Mouse (Mus musculus): Measurements from ENCODE around the gene Pradc1. TPM values are rescaled to one million over a fixed set of nuclear protein-coding genes. Genes with fewer than 3 reads are reported as not detected.

Pradc1 gene
- polyA plus RNA-seq (2015; fragmentation: Nextera tagmentation; extraction: Ambion mirVana), result 47.4 and 48.2 TPM in 2 replicates

DNA sequence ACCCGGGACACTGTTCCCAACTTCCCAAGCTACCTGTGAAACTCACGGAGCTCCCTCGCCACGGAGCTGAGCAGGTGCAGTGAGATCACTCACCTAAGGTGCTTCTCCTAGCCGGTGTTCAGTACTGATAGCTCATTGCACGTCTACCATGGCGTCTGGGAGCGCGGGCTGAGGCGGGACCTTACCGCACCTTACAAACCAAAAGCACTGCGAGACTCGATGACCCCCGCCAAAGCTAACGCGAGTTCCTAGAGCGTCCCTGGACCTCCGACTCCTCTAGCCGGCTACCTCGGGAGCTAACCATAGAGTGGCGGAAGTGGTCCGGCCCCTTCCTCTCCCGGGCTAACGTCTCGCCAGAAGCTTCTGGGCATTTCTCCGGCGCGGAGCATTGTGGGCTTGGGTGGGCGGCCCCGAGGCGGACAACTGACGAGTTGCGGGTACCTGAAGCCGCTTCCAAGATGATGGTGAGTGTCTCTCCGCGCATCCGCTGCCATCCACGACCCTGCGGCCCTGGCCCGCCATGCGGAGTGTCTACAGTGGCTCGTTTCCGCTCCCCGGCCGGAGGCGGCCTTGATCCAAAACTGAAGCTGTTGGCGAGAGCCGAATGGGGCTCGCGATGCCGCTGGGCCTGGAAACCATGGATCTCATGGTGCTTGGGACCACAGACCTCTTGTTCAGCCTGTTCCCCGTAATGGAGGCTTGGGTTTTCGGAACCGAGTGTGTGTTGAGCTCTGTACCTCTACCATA, at the start of gene Pradc1:
Gene Pradc1 (minus strand): TSS at position 307 of the 747 bp plus-strand sequence.
- Histone ChIP-seq H3K9ac (ENCODE audit: low read length) (peak within 1 kb of the TSS; percentile 97), H3K9me3 (ENCODE audit: control insufficient read depth, low read length) (no peaks in the 10 kb centered on the region), H3K4me3 (ENCODE audit: low read length) (peak within 1 kb of the TSS; percentile 93), H3K27ac (ENCODE audit: low read length) (peak within 1 kb of the TSS; percentile 97), H3K4me1 (replicated peaks; ENCODE audit: control insufficient read depth, insufficient read depth, low read length) (peaks cover 26% of the 10 kb centered on the region), H3K36me3 (ENCODE audit: control insufficient read depth, insufficient read depth, low read length) (no peaks in the 10 kb centered on the region), H3K27me3 (ENCODE audit: control insufficient read depth, insufficient read depth, low read depth, low read length) (no peaks in the 10 kb centered on the region), H3K4me2 (ENCODE audit: low read depth, low read length) (peak within 1 kb of the TSS; percentile 95)
- under 1% methylated on average over 54 of the region's 54 CpGs for WGBS
- ATAC-seq (ENCODE audit: low read depth), result peak; percentile 93

DNA sequence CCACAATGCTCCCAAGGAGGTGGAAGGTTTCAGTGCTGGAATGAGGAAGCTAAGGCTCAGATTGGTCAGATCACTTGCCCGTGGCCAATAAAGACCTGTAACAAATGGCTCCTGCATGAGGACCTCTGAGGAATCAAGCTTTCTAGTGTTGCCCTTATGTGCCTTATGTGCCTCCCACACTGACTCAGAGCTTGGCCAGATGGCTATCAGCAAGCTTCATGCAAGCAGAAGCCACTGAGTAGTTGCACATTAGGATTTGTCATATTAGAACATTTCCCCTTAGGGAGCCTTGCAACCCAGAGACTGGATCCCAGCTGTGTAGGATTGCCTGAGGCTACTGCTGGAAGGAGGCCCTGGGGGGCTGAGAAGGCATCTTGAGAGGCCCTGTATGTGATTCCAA, 48.6 kb upstream of the Pradc1 start:
- H3K27me3 ChIP-seq (ENCODE audit: control insufficient read depth, insufficient read depth, low read depth, low read length), result peaks cover 20% of the 10 kb centered on the region
- no peak for ATAC-seq (ENCODE audit: low read depth)
- H3K9ac ChIP-seq (ENCODE audit: low read length), result no peak overlapping the region
- WGBS, result 68% methylated on average over 1 of the region's 1 CpGs
- H3K4me2 ChIP-seq (ENCODE audit: low read depth, low read length), result no peak overlapping the region
- H3K4me1 ChIP-seq (replicated peaks; ENCODE audit: control insufficient read depth, insufficient read depth, low read length), result peaks cover 3% of the 10 kb centered on the region; the same call in 1 of the 2 replicates
- H3K27ac ChIP-seq (ENCODE audit: low read length), result no peak overlapping the region
- H3K36me3 ChIP-seq (ENCODE audit: control insufficient read depth, insufficient read depth, low read length), result no peaks in the 10 kb centered on the region
- no peaks in the 10 kb centered on the region for H3K9me3 ChIP-seq (ENCODE audit: control insufficient read depth, low read length)
- no peak overlapping the region for H3K4me3 ChIP-seq (ENCODE audit: low read length)

DNA sequence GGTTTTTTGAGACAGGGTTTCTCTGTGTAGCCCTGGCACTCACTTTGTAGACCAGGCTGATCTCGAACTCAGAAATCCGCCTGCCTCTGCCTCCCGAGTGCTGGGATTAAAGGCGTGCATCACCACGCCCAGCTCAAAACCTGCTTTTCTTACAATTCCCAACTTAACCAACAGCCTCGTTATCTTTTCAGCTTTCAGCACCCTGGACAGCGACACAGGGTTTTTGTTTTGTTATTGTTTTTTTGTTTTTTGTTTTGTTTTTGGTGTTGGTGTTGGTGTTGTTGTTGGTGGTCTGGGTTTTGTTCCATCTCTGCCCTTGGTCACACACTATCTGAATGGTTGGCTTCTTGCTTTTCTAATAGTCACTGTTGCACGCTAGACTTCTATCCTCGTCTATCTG, 46.4 kb upstream of the Pradc1 start:
- Histone ChIP-seq H3K27ac (ENCODE audit: low read length) (no peak overlapping the region), H3K4me1 (replicated peaks; ENCODE audit: control insufficient read depth, insufficient read depth, low read length) (peaks cover 3% of the 10 kb centered on the region; the same call in 1 of the 2 replicates), H3K36me3 (ENCODE audit: control insufficient read depth, insufficient read depth, low read length) (no peaks in the 10 kb centered on the region), H3K4me3 (ENCODE audit: low read length) (no peak overlapping the region), H3K9me3 (ENCODE audit: control insufficient read depth, low read length) (no peaks in the 10 kb centered on the region), H3K27me3 (ENCODE audit: control insufficient read depth, insufficient read depth, low read depth, low read length) (peaks cover 7% of the 10 kb centered on the region), H3K9ac (ENCODE audit: low read length) (no peak overlapping the region), H3K4me2 (ENCODE audit: low read depth, low read length) (no peak overlapping the region)
- no peak for ATAC-seq (ENCODE audit: low read depth)
- WGBS, result 56% methylated on average over 9 of the region's 9 CpGs

GRCm38 (mm10) chr6:85496976-85497375, 45.2 kb upstream of the Pradc1 start:
- Histone ChIP-seq H3K4me2 (ENCODE audit: low read depth, low read length) (no peak overlapping the region), H3K27me3 (ENCODE audit: control insufficient read depth, insufficient read depth, low read depth, low read length) (peaks cover 2% of the 10 kb centered on the region), H3K4me1 (replicated peaks; ENCODE audit: control insufficient read depth, insufficient read depth, low read length) (no peaks in the 10 kb centered on the region; the same call in 1 of the 2 replicates), H3K36me3 (ENCODE audit: control insufficient read depth, insufficient read depth, low read length) (no peaks in the 10 kb centered on the region), H3K9me3 (ENCODE audit: control insufficient read depth, low read length) (no peaks in the 10 kb centered on the region), H3K9ac (ENCODE audit: low read length) (no peak overlapping the region), H3K4me3 (ENCODE audit: low read length) (no peak overlapping the region), H3K27ac (ENCODE audit: low read length) (no peak overlapping the region)
- ATAC-seq (ENCODE audit: low read depth), result no peak

GRCm38 (mm10) chr6:85491606-85492005, 39.8 kb upstream of the Pradc1 start:
- 86% methylated on average over 3 of the region's 3 CpGs for WGBS
- Histone ChIP-seq H3K4me3 (ENCODE audit: low read length) (no peak overlapping the region), H3K27me3 (ENCODE audit: control insufficient read depth, insufficient read depth, low read depth, low read length) (no peaks in the 10 kb centered on the region), H3K9me3 (ENCODE audit: control insufficient read depth, low read length) (no peaks in the 10 kb centered on the region), H3K4me2 (ENCODE audit: low read depth, low read length) (no peak overlapping the region), H3K36me3 (ENCODE audit: control insufficient read depth, insufficient read depth, low read length) (no peaks in the 10 kb centered on the region), H3K27ac (ENCODE audit: low read length) (no peak overlapping the region), H3K9ac (ENCODE audit: low read length) (no peak overlapping the region), H3K4me1 (replicated peaks; ENCODE audit: control insufficient read depth, insufficient read depth, low read length) (no peaks in the 10 kb centered on the region)
- no peak for ATAC-seq (ENCODE audit: low read depth)

GRCm38 (mm10) chr6:85490252-85490651, 38.5 kb upstream of the Pradc1 start:
- Histone ChIP-seq H3K27me3 (ENCODE audit: control insufficient read depth, insufficient read depth, low read depth, low read length) (peaks cover 11% of the 10 kb centered on the region), H3K36me3 (ENCODE audit: control insufficient read depth, insufficient read depth, low read length) (no peaks in the 10 kb centered on the region)
- WGBS, result 82% methylated on average over 4 of the region's 4 CpGs

DNA sequence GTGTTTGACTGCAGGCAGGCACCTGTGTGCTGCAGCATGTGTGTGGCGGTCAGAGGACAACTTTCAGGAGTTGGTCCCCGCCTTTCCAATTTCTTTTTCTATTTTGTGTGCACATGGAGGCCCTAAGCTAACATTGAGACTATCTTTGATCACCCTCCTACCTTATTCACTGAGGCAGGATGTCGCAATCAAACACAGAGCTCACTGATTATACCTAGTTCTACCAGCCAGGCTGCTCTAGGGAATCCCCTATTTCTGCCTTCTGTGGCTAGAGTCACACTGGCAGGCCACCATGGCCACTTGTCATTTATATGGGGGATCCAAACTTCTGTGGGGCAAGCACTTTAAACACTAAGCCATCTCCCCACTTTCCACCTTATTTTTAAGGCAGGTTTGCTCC, 37.9 kb upstream of the Pradc1 start:
- Histone ChIP-seq H3K27ac (ENCODE audit: low read length) (no peak overlapping the region), H3K9me3 (ENCODE audit: control insufficient read depth, low read length) (no peaks in the 10 kb centered on the region), H3K4me3 (ENCODE audit: low read length) (no peak overlapping the region), H3K27me3 (ENCODE audit: control insufficient read depth, insufficient read depth, low read depth, low read length) (peaks cover 16% of the 10 kb centered on the region), H3K36me3 (ENCODE audit: control insufficient read depth, insufficient read depth, low read length) (no peaks in the 10 kb centered on the region), H3K4me2 (ENCODE audit: low read depth, low read length) (no peak overlapping the region), H3K4me1 (replicated peaks; ENCODE audit: control insufficient read depth, insufficient read depth, low read length) (peaks cover under 1% of the 10 kb centered on the region; the same call in 1 of the 2 replicates), H3K9ac (ENCODE audit: low read length) (no peak overlapping the region)
- WGBS, result 55% methylated on average over 3 of the region's 3 CpGs
- ATAC-seq (ENCODE audit: low read depth), result no peak

More at GRCm38 (mm10) chr6:85490252-85490651, 38.5 kb upstream of the Pradc1 start:
- ATAC-seq (ENCODE audit: low read depth), result no peak
- Histone ChIP-seq H3K4me1 (replicated peaks; ENCODE audit: control insufficient read depth, insufficient read depth, low read length) (no peaks in the 10 kb centered on the region), H3K9ac (ENCODE audit: low read length) (no peak overlapping the region), H3K4me3 (ENCODE audit: low read length) (no peak overlapping the region), H3K4me2 (ENCODE audit: low read depth, low read length) (no peak overlapping the region), H3K9me3 (ENCODE audit: control insufficient read depth, low read length) (no peaks in the 10 kb centered on the region), H3K27ac (ENCODE audit: low read length) (no peak overlapping the region)

GRCm38 (mm10) chr6:85488510-85488909, 36.7 kb upstream of the Pradc1 start:
- H3K4me1 ChIP-seq (replicated peaks; ENCODE audit: control insufficient read depth, insufficient read depth, low read length), result peaks cover 8% of the 10 kb centered on the region; the same call in 1 of the 2 replicates
- no peak for ATAC-seq (ENCODE audit: low read depth)
- H3K4me3 ChIP-seq (ENCODE audit: low read length), result no peak overlapping the region
- H3K4me2 ChIP-seq (ENCODE audit: low read depth, low read length), result no peak overlapping the region
- 77% methylated on average over 4 of the region's 4 CpGs for WGBS
- no peaks in the 10 kb centered on the region for H3K9me3 ChIP-seq (ENCODE audit: control insufficient read depth, low read length)
- H3K36me3 ChIP-seq (ENCODE audit: control insufficient read depth, insufficient read depth, low read length), result no peaks in the 10 kb centered on the region
- H3K27me3 ChIP-seq (ENCODE audit: control insufficient read depth, insufficient read depth, low read depth, low read length), result peaks cover 28% of the 10 kb centered on the region
- H3K9ac ChIP-seq (ENCODE audit: low read length), result no peak overlapping the region
- no peak overlapping the region for H3K27ac ChIP-seq (ENCODE audit: low read length)

- H3K4me3 ChIP-seq (ENCODE audit: low read length), result no peak overlapping the region
- no peak overlapping the region for H3K4me2 ChIP-seq (ENCODE audit: low read depth, low read length)
- no peaks in the 10 kb centered on the region for H3K36me3 ChIP-seq (ENCODE audit: control insufficient read depth, insufficient read depth, low read length)
- H3K4me1 ChIP-seq (replicated peaks; ENCODE audit: control insufficient read depth, insufficient read depth, low read length), result peaks cover 8% of the 10 kb centered on the region; the same call in 1 of the 2 replicates
- ATAC-seq (ENCODE audit: low read depth), result no peak
- 63% methylated on average over 2 of the region's 2 CpGs for WGBS
- peaks cover 37% of the 10 kb centered on the region for H3K27me3 ChIP-seq (ENCODE audit: control insufficient read depth, insufficient read depth, low read depth, low read length)
- H3K9ac ChIP-seq (ENCODE audit: low read length), result no peak overlapping the region
- no peak overlapping the region for H3K27ac ChIP-seq (ENCODE audit: low read length)
- H3K9me3 ChIP-seq (ENCODE audit: control insufficient read depth, low read length), result no peaks in the 10 kb centered on the region
Observed at GRCm38 (mm10) chr6:85485738-85486137, 34.0 kb upstream of the Pradc1 start.
